Mouse (Mus musculus) liver, postnatal 0 days (tissue): ENCODE measurements around the gene Pawr.

Experiments used
- CTCF ChIP-seq: sonication (generic); IDR thresholded peaks from 2 replicates; pipeline ENCODE4 v1.5.1; 2016; ENCODE audit warnings: antibody characterized with exemption, low read depth
- EP300 ChIP-seq: IDR thresholded peaks from 2 replicates; pipeline ENCODE4 v1.6.1; 2016; ENCODE audit warnings: antibody characterized with exemption, low read depth, mild to moderate bottlenecking

GRCm38 (mm10) chr10:108389178-108389926 is 57.4 kb downstream of the Pawr start:
- TF ChIP-seq CTCF: no peak
- TF ChIP-seq EP300: no peak
